Mouse (Mus musculus) ES-Bruce4 (cell line): ENCODE measurements around the gene Ikzf4.

Source experiments
- CTCF ChIP-seq: IDR thresholded peaks from one replicate; pipeline ENCODE4 v1.8.1; 2011; ENCODE audit warnings: low read depth, low read length
- EP300 ChIP-seq: IDR thresholded peaks from 2 replicates; pipeline ENCODE4 v1.6.1; 2011; ENCODE audit warnings: low read depth, low read length; ENCODE audit not compliant: insufficient read depth
- POLR2A ChIP-seq: IDR thresholded peaks from one replicate; pipeline ENCODE4 v1.8.1; 2011; ENCODE audit warnings: low read length; ENCODE audit not compliant: insufficient read depth

- TF ChIP-seq CTCF (no peak), EP300 (no peak), POLR2A (no peak)
Observed at GRCm38 (mm10) chr10:128645111-128646011, at the start of gene Ikzf4.
